Mouse (Mus musculus) lung, postnatal 25 days (tissue): ENCODE results near the gene Islr.

Experiments used
- DNase-seq: peaks from one replicate; pipeline ENCODE4 v3.0.0; 2022; ENCODE audit warnings: low spot score

The Islr gene

DNA sequence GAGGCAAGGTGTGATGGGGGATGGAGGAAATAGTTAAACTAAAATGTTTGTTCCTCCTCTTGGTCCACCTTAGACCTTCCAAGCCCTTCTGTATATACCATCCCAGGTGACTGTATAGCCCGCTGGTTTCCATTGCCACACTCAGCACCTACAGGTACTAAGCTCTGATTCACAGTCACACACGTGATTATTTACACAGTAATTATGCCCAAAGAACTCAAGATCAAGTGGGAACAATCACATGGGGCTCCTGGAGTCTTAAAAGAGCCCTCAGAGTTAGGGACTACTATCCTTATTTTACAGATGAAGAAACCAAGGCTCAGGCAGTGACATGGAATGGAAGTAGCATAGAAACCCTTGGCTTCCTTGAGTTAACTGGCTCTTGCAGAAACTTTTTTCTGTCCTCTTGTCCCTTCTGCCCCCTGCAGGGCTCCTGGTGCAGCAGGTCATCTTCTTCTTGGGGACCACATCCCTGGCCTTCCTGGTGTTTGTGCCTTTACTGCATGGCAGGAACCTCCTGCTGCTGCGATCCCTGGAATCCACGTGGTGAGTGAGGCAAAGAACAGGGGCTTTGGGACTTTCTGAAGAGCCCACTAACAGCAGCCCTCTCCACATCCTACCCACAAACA is 53.3 kb downstream of the Islr start:
- DNase-seq = peak; percentile 4

DNA sequence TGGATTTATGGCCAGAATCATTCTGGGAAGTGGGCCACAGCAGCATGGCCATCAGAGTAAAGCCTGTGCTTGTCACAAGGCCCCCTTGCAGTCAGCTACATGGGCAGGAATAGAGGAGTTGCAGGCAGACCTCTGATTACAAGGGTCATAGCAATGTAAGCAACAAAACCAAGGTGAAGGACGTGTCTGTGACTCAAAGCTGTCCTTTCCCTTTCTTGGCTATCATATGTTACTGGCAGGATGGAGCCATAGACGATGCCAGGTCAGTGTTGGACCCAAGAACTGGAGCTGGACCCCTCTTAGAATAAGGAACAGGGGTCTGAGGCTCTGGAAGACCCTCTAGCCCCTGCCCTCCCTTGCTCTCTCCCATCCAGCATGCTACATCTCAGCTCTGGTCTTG is 55.3 kb downstream of the Islr start:
- no peak for DNase-seq

DNA sequence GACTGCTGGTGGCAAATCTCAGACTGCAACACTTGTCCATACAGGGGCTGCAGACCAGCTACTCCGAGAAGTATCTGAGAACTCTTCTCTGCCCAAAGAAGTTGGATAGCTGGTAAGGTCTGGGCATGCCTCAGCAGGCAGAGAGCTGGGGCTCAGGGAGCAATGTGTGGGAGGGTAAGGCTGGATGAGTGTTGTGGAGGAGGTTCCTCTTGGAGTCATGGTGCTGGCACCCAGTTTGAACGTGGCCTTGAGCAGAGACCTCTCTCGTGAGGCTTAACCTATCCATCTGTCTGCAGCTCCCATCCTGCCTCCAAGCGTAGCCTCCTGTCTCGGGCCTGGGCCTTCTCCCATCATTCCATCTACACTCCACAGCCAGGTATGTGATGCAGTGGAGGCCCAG is 58.7 kb downstream of the Islr start:
- DNase-seq = no peak

DNA sequence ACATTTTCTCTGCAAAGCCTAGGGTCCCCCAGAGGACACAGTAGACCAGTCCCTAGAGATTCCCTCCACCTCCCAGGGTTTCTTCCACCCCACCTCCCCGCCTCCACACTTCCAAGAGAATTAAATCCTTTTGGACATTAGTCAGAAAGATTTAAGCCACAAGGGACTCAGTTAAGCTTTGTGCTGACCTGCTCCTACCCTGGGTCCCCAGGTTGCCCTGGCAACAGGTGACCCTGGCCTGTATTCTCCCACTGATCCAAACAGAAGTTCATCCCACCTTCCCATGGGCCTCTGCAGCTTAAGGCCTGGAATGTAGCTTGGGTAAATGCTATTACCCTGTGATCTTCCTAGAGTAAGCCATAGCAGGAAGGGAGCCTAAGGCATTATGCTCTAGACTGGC is 59.4 kb downstream of the Islr start:
- DNase-seq = no peak

DNA sequence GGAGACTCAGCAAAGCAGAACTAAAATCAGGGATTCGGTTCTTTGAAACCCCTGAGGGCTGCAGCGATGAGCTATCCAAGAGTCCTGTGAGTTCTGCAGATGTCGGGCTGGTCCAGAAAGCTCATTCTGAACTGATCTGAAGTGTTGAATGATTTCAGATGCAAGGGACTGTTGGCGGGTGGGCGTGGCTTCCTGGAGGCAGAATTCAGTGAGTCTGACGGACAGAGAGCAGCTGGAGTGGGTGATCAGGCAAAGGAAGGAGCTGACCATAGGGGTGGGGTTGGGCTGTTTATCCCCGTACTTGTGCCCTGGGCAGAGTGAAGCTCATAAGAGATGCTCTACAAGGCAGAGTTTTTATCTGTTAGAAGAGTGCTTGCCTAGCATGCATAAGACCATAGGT is 60.7 kb downstream of the Islr start:
- DNase-seq = peak; percentile 32

DNA sequence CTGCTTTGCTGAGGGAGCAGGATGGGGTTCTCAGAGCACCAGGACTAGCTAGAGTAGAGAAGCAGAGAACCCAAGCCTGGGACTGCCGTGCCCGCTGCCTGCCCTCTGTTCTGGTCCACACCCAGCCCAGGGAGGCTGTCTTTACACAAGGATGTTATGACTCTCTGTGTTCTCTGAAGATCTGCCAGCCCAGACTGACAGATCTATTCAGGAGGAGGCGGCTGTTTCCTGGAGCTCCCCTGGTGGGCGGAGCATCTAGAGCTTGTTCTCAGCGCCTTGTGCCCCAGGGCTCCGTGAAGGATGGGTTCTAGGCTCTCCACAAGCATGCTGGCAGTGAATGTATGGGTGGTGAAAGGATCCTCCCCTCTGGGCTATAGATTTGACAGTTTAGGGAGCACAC is 64.2 kb downstream of the Islr start:
- peak; percentile 84 for DNase-seq

DNA sequence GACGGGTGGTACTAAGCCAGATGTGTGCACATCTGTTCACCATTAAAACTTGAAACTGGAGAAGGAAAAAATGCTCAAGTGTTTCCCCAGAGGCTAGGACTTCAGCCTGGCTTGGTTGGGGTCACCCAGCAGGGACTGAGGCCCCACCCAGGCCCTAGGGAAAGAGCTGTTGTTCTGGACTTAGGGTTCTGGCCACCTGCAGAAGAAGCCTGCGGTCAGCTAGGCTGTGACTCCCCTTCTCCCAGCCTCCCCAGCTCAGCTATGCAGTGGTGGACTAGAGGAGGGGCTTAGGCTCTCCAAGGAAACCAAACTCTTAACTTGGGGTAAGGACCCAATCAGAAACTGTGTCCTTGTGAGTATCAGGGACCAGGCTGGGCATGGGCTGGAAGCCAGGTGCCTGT is 68.2 kb downstream of the Islr start:
- no peak for DNase-seq

DNA sequence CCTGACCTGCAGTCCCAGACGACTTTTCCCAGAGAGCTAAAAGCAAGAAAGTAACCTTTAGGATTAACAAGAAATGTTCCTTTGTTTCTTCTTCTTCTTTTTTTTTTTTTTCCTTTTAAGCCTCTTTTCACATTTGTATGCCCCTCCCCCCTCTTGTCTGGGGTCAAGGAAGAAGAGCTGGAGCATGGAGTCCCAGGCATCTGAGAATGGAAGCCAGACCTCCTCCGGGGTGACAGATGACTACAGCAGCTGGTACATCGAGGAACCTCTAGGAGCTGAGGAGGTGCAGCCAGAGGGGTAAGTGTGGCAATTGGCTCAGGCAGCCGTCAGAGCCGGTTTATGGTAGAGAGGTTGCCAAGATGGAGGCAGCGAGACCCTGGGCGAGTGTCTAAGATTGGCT is 69.2 kb downstream of the Islr start:
- no peak for DNase-seq

DNA sequence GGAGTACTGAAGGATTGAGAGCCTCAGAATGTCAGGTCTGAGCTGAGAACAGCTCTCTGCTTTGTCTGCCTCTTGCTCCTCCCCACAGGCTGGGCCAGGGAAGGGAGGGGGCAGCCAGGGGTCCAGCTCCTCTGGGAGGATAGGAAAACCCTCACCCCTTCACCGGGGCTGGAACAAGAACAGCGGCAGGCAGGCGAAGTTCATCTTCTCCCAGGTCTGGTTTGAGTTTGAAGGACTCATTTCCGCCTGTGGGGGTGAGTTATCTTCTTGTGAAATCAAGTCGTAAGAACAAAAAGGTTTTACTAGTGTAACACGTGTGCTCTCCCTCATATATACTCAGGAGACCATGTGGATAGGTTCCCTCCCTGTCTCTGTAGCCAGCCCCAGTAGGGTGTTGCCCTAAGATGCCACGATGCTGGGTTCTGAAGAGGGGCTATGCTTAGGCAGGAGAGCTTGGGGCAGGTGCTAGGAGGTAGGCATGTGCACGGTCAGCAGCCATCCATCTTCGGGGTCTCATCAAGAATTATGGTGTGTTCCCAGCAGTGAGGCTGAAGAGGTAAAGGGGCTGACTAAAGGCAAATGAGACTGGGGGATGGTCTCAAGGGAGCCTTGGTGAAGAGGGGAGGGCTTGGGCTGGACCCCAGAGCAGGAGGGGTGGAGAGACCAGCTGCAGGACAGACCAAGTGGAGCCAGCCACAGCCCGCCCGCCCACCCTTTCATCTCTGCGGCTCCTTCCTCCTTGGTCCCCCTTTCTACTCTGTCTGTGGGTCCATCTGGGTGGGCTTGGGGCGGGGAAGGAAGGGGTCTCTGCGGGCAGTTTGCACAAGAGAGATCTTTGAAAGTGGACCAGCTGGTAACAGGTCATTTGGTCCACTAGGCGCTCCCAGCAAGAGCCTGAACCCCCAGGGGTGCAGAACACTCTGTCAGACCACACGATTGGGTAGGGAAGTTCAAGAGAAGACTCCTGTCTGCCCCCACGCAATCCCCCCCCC is 69.9 kb downstream of the Islr start:
- DNase-seq = no peak

DNA sequence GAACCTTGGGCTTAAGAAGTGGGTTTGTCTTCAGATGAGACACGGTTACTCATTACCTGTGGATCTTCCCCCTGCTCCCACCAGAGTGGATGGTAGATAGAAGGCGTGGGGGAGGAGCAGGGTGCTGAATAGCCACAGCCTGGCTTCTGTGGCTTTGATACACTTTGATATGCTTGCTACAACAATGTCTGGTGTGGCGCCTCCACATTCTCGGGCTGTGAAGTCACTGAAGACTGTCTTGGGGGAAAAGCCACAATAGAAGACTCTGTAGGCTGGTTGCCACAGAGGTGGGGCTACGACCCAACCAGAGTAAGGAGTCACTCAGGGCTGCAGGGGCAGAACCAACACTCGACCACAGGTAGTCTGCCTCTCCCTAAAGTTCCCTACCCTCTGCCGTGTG is 72.4 kb downstream of the Islr start:
- no peak for DNase-seq

DNA sequence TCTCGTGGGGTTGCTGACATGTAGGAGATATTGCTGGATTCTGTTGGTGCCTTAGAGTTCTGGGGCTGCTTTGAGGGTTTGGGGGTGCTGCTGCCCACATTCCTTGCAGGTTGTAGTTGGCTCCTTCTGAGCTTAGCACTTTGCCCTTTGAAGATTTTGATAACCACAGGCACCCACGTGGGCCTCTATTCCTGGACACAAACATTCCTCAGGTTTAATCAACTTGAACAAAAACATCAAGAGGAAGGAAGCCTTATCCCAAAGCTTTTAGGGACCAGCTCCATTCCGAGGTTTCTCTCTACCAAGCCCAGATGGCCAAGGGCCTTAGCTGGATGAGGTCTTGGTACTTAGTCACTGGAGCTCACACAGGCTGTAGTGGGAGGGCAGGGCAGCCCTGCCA is 73.2 kb downstream of the Islr start:
- DNase-seq = no peak

DNA sequence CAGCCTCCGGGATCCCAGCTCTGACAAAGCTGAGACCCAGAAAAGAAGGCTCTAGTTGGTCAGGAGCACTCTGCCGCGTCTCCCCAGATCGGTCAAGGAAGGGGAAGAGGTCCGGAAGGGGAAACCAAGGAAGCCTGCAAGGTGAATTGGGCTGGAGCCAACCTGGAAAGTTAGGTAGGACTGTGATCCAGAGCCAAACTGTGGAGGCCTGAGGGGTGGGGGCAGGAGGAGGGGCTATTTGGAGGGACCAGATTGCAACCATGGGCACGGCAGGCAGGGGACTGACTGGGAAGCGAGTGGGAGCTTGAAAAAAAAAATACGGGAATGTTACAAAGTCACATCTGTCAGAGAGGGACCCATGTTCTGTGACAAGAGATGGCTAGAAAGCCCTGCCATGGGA is 74.6 kb downstream of the Islr start:
- DNase-seq = no peak

DNA sequence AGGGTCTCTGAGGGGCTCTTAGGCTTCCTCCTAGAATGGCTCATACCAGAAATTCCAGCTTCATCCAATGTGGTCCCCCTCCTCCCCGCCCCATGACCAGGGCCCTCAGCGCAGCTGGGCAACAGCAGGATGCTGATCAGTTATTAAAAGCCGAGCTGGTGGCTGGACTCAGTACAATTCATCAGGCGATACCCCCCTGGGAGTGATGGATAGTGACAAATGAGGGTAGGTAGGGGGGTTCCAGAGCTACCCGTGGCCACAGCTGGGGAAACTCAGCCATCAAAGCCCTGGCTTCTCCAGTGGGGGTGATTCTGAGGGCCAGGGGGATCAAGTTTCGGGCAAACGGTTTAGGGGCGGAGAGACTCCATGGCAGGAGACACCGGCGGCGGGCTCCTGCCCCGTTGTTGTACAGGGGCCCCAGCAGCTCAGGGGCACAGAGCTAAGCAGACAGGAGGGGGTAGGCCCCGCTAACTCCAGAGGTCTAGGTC is 75.1 kb downstream of the Islr start:
- no peak for DNase-seq

DNA sequence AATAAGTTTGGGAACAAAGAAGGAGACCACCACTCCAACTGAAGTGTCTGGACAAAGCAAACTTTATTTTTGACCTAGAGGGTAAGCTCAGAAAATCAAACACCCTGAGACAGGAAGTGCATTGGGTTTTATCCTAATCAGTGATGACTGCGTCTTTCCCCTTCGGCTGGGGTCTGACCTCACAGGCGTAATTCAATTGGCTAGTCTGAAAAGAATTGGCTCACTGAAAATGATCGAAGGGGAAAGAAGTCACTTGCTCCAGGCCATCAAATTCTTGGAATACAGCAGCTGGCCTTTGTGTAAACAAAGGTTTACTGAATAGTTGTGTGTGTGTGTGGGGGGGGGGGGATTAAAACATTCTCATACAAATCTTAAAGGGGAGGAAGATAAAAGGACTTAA is 78.3 kb downstream of the Islr start:
- no peak for DNase-seq

DNA sequence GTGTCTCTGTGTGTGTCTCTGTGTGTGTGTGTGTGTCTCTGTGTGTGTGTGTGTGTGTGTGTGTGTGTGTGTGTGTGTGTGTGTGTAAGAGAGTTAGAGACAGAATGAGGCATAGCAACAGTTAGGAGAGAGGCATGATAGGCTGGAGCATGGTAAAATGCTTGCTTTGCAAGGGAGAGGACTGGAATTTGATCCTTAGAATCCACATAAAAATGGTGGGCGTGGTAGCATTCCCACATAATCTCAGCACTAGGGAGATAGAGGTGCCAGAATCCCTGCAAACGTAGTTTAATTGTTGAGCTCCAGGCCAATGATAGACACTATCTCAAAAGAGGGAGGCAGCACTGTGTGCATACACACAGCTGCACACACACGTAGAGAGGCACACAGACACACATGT is 79.0 kb downstream of the Islr start:
- DNase-seq = no peak

DNA sequence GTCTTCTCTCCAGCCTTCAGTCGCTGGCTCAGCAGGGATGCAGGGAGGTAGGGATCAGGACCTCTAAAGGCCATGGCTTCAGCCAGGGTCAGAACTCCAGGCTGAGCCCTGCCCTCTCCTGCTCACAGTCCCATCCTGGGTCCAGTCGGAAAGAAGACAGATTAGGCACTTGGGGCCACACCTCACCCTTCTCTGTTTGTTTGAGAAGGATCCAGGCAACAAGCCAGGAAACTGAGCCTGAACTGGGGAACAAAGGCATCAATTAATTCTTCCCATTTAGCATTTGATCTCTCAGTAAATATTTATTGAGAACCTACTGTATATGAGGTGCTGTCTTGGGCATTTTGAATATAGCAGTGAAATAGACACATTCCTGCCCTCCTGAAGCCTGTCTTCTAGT is 85.4 kb downstream of the Islr start, which contains the start of gene Ccdc33:
Gene Ccdc33 (minus strand): TSS at position 153 of the 400 bp plus-strand sequence.
- peak; percentile 19 for DNase-seq

DNA sequence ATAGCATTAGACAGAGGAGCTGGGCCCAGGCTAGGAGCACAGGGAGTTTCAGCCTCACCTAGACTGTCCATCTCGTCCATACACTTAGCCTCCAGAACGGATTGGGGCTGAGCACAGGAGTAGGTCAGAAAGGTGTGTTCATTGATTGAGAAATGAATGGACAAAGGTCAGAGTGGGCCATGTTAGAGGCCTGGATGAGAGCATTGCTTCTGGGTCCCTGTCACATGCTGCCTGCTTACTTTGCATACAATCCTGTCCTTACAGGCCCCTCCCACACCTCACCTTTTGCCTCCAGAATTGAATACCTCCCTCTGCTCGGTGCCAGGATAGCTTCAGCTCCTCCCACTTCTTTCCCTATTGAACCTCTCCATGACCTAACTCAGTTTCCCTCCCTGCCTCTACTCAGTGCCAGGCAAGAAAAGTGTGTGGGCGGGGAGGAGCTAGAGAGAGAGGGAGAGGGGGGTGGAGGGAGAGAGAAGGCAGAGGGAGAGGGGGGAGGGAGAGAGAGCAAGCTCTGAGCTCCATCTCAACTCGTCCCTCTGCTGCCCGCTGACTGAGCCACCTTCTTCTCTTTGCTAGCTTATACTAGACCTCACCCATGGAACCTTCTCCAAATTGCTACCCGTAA is 88.0 kb downstream of the Islr start:
- no peak for DNase-seq

DNA sequence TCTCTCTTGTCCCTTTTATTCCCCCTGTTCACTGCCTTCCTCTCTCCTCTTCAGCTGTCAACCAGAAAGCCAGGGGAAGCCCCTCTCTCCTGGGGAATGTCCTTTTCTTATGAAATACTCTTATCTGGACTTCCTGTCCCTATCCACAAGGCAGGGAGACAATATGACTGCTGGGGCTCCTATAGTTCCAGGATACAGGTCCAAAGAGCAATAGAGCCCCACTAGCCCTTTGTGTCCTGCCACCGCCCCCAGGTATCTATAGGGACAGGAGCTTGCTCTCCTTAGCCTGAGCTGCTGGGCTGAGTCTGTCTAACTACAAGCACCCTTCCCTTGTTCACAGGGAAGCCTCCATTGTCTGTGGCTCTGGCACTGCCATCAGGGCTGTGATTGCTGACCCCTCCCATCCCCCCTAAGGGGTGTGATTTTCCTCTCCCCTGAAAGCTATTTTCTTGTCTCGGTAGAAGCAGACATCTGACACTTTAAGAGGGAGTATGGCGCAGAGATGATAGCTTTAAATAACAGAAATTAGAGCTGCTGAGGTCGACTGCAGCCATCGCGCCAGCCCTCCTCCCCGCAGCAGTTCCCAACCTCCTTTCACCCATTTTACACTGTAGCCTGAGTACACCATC is 88.7 kb downstream of the Islr start:
- no peak for DNase-seq

DNA sequence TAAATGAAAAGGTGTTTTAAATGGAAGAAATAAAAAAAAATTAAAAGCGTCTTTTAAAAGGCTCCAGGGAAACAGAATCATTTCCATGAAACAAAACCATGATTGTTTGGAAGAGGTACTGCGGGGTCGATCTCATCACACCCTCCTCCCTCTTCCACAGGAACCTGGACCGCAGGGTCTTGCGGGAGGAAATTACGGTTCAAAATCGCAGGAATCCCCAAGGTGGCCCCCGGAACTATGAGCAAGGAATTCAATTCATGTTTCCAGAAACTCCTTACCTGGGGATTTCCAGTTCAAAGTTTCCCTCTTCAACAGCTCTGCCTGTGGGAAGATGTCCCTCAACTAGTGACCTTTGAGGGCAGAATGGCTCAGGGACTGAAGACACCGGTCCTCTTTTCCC is 90.1 kb downstream of the Islr start:
- no peak for DNase-seq

DNA sequence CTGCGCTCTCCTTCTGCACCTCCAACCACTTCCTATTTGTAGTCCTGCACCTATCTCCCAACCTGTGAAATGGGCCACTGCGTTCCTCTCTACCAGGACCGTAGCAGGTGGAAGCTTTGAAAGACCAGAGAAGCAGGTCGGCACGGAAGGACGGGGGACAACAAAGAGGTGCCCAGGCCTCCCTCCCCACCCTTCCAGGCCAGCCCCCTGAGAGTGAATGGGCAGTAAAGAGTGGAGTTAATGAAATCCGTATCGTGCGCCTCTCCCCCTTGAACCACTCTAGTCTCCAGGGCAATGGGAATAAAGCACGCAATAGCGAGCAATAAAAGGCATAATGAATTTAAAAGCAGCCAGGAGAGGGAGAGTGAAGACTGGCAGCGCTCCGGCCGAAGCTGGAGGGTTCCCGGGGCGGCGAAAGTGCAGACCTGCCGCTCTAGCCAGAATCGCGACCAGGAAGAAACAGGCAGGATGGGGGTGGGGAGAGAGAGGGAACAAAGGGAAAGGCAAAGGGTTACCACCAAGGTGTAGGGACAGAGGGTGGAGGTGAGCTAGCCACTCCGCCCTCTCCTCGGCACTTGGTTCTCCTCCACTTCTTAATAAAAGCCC is 90.7 kb downstream of the Islr start:
- DNase-seq = no peak

DNA sequence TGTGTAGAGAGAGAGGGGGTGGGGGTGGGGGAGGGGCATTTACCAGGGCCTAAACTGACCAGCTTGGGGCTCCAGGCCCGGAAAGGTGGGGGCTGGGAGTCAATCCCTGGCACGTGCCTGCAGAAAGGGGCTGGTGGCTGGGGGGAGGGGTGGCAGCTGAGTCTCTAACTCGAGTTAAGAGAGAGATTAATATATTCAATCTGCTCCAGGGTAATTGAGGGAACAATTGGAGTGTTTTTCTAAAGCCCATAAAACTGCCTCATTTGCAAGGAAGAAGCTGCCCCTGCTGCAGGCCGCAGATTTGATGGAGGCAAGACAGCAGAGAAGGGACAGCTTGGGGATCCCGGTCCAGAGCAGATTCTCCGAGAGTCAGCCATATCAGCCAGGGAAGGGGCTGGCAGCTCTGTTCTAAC is 91.2 kb downstream of the Islr start:
- DNase-seq = no peak

DNA sequence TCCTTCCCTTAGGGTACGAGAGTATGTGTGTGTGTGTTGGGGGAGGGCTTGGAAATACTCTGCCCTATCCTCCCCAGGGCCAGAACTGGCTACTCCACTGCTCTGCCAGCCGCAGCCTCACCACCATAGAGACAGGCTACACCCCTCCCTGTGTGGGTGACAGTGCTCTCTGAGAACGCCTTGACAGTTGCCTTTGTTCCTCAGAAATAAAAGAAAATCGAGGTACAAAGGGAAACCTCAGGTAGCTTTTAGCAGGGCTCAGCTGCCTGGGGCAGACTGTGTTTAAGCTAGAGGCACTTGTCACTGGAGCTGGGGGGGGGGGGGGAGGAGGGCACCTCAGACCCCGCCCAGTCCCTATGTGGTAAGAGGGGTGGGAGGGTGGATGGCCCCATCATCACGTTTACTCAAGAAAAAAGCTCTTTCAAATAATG is 91.8 kb downstream of the Islr start:
- peak; percentile 11 for DNase-seq
